7 mouse cellular contexts compared by ENCODE assay signal in the genomic region with DNA sequence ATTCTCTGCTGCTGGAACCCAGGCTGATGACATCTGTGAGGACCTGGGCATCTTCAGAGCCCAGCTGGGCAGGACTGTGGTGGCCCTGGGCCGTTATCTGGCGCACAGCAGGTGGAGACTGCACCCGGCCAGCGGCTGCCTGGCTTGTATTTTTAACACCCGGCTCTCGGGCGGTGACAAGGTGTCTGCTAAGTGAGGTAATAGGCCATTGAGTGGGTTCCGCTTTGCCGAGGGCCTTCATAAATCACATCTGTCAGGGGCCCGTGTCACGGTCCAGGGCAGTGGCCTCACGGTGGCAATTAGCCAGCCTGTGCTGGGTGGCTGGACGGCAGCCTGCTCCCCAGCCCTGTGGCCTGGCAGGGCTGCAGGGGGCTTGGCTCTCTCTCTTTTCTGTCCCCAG.
DNase-seq lines count a peak whose midpoint lies in the region; ATAC-seq lines count a peak whose summit lies in the region.

No protein-coding gene starts in this region.

- H3K4me1 ChIP-seq in kidney, embryonic 15.5 days = peaks cover 43% of the 10 kb centered on the region

- H3K9ac ChIP-seq in kidney, embryonic 15.5 days = no peak overlapping the region

- H3K9me3 ChIP-seq in kidney, embryonic 15.5 days (replicated peaks) = no peaks in the 10 kb centered on the region

- DNase-seq in adrenal gland, adult 18-20 months (ENCODE audit: low spot score in 2 of 2) = peak; percentile 16 to 27
- peak; percentile 14 for DNase-seq in brain, adult 2 months (ENCODE audit: low read depth, low spot score)
- peak; percentile 78 to 81 for DNase-seq in heart, adult 9 months (ENCODE audit: low spot score in 2 of 2)
- no peak for DNase-seq in left cerebral cortex, postnatal 36 days (ENCODE audit: low spot score in 2 of 2)
- DNase-seq in adipocyte (ENCODE audit: low spot score) = no peak

- no peak overlapping the region for H3K4me3 ChIP-seq in kidney, embryonic 15.5 days (replicated peaks)

- intact Hi-C loops in left cerebral cortex, postnatal 36 days (cut with DNase I) = no loop called here

- H3K27ac ChIP-seq in kidney, embryonic 15.5 days = no peak overlapping the region

- peaks cover 91% of the 10 kb centered on the region for H3K27me3 ChIP-seq in kidney, embryonic 15.5 days

- WGBS in kidney, embryonic 15.5 days = 3% methylated on average over 13 of the region's 13 CpGs

- peak; percentile 28; the same call in 1 of the 2 replicates for ATAC-seq in kidney, embryonic 15.5 days (replicated peaks; ENCODE audit: low FRiP score)
- ATAC-seq in megakaryocyte-erythroid progenitor cell, adult 5-6 weeks (replicated peaks; ENCODE audit: low FRiP score, low TSS enrichment, poor library complexity, severe bottlenecking) = peak; percentile 92

- H3K4me2 ChIP-seq in kidney, embryonic 15.5 days = no peak overlapping the region

- H3K36me3 ChIP-seq in kidney, embryonic 15.5 days = no peaks in the 10 kb centered on the region

Comparison
In these comparisons a context has a peak if more than half of its experiments do, and no peak if none do; other contexts are left out.
1. DNase-seq: peak in adrenal gland, adult 18-20 months (2 of 2), brain, adult 2 months (single experiment) and heart, adult 9 months (2 of 2); none in left cerebral cortex, postnatal 36 days (0 of 2) and adipocyte (single experiment).